Mouse (Mus musculus) kidney, postnatal 36 days (tissue): Measurements from ENCODE around the gene Prss32.

Source experiments
- DNase-seq, 2 experiments: peaks; one replicate each; pipeline ENCODE4 v3.0.0; 2021 to 2022; ENCODE audit warnings: mixed read lengths in 2 of 2

Prss32 gene

DNA sequence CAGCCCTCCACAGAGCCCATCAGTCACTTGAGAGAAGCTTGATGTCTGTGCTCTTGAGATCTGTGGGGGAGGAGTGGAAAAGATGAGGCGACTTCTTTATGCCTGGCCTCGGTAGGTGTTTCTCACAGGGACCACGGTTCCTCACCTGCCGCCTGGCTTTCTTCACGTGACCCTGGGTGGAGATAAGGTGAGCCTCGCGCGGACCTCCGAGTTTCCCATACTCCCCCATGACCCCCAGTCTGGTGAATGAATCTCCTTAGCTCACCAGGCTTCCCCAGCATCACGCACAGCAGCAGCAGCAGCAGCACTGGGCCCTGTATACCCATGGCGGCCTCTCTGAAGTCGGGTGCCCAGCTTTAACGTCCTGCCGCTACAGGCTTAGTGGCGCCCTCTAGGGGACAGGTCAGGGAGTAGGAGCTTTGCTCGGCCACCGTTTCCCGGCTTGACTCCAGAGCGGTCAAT, at the start of gene Prss32, which contains the start of gene Prss41:
Prss32 (plus strand) TSS at position 44 of the 462 bp plus-strand sequence.
Prss41 (minus strand) TSS at position 361 of the 462 bp plus-strand sequence.
- peak; percentile 44 to 81 for DNase-seq

DNA sequence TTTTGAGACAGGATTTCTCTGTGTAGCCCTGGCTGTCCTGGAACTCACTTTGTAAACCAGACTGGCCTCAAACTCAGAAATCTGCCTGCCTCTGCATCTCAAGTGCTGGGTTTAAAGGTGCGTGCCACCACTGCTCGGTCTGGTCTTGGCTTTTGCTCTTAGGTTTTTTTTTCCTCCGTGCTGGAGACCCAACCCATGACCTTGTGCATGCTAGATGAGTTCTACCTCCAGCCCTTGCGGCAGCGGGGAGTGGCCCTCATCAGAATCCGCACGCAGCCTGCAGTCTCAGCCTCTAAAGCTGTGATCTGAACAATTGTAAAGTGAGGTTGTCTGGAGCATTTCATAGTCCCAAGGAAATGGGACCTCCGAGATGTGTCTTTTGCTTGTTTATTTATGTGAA, 48.3 kb upstream of the Prss32 start:
- no peak for DNase-seq

DNA sequence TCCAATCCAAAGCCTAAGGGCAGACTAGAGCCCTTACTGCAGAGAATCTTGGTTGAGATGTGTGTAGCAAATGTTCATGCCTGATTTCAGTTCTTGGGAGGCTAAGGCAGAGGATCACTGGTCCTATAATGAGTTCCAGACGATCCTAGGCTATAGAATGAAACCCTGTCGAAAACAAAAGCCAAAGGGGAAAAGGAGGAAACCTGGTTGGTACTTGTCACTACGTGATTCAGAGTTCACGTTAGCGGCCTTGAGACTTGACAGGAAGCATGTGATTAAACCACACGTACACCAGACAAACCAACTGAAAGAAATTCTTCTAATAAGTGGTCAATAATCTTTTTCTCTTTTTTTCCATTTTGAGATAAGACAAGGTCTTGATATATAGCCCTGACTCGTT, 46.3 kb upstream of the Prss32 start:
- no peak for DNase-seq

DNA sequence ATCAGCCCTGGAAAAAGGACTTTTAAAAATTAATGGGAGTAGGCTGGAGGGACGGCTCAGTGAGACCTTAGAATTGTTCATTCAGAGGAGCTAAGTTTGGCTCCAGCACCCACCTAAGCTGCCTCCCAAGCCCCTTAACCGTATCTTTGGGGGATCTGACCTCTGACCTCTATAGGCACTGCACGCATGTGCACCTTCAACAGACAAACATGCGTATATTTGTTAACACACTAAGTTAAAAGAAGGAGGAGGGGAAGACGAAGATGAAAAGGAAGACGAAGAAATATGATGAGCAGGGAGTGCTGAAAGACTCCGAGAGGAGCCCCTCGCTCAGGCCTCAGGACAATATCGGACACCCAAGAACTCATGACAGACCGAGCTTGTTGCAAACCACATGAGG, 42.0 kb upstream of the Prss32 start:
- no peak for DNase-seq

DNA sequence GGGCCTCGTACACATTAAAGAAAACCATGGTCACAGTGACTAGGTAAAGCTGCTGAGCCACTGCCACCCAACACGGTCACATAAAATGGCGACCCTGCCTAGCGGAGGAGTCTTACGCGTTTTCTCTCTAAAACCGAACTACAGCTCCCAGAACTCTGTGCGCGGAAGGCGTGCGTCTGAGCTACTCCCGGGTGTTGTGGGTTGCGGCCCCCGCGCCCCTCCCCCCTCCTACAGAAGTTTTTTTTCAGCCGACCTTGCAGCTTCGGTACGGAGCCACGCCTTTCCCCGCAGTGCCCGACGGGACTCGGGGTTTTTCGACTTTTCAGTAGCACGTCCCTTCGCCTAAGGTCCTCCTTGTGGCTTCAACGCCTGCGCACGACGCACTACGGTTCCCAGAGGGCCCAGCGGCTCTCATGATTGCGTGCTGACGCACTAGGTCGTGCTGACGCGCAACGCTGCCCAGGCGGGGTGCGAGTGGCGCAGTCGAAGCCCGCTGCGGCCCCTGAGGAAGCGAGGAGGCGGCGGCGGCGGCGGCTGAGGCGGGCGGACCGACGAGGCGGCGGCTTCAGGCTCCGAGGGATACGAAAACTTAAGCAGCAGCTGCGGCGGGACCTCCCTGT, 40.8 kb upstream of the Prss32 start:
- peak; percentile 98 to 99 for DNase-seq

DNA sequence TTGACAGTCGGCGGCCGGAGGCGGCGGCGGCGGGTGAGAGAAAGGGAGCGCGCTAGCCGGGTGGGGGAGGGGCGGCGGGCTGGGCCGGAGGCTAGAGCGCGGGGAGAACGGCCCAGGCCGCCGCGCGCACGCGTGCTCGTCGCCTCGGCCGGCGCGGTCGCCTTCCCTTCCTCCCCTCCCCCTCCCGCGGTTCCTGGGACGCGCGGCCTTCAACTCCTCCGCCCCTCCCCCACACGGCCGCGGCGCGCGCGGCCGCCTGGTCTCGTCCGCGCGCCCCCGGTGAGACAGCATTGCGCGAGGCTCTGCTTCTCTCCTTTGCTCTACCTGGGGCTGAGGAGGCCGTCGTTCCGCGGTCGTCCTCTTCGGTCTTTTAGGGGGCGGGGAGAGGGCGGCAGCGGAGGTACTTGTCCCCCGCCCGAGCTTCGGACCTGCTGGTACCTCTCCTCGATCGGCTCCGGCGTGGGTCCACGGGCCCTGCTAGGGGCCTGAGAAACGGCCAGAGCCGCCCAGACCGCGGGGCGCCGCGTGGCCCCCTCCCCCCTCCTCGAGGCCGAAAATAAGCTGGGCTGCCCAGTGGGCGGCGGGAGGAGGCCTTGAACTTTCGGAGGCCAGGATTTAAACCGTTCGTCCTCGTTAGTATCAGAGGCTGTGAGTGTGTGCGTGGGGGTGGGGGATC, 40.2 kb upstream of the Prss32 start:
- peak; percentile 87 to 93 for DNase-seq

DNA sequence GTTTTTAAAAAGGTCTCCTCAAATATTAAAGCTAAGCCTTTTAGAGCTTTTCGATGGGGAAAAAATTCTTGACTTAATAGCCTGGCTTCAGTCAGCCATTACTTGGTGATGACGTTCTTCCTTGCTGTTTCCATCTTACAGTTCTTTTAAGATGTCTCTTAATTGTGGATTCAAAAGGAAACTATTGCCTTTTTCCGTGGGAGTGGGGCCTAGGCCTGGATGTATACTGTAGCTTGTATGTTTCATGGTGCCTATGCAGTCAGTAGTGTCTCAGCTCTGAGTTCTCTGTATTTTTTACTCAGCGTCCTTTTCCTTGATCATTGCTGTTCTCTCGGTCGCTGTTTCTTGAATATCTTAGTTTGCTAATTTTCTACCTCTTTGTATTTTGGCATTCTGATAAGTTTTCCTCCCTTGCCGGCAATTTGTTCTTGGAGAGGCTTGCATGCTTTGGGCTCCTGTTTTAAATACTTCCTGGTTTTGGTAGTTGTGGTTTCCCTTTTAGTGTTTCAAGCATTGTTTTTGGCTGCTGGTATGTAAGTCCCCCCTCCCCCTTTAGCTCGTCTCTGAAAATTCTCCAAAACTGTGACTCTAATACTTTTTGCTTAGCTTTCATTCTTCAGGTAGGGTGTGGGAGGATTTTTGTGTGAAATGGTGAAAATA, 39.1 kb upstream of the Prss32 start:
- no peak for DNase-seq

DNA sequence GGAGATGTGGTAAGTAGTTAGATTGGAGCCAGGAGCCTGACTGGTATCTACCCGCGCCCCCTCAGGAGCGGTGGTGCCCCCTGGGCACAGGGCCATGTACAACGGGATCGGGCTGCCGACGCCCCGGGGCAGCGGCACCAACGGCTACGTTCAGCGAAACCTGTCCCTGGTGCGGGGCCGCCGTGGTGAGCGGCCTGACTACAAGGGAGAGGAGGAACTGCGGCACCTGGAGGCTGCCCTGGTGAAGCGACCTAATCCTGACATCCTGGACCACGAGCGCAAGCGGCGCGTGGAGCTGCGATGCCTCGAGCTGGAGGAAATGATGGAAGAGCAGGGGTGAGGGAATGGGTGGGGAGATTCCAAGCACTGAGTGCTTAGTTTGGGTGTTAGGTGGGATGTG, 36.8 kb upstream of the Prss32 start:
- DNase-seq: peak; percentile 73 to 80

DNA sequence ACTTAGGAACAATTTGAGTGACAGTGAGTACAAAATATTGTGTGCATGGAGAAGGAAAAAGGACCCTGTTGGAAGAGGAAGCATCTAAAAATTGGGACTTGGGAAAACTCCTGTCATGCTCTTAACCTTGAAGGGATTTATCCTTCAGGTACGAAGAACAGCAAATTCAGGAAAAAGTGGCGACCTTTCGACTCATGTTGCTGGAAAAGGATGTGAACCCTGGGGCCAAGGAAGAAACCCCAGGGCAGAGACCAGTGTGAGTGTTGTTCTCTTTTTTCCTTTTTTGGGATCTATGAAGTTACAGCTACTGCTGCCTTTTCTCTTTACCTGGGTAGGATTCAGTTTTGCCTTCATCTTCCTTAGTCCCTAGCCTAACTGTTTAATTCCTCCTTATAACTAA, 35.7 kb upstream of the Prss32 start:
- DNase-seq: peak; percentile 39 to 48

DNA sequence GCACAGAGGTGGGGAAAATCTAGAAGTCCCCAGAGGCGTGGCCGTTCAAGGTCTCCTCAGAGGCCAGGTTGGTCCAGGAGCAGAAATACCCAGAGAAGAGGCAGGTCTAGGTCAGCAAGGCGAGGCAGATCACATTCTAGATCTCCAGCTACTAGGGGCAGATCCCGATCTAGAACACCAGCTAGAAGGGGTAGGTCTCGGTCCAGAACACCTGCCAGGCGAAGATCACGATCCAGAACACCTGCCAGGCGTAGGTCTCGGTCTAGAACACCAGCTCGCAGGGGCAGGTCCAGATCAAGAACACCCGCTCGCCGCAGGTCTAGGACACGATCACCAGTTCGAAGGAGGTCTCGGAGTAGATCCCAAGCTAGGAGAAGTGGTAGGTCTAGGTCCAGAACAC, 28.0 kb upstream of the Prss32 start:
- DNase-seq: no peak

DNA sequence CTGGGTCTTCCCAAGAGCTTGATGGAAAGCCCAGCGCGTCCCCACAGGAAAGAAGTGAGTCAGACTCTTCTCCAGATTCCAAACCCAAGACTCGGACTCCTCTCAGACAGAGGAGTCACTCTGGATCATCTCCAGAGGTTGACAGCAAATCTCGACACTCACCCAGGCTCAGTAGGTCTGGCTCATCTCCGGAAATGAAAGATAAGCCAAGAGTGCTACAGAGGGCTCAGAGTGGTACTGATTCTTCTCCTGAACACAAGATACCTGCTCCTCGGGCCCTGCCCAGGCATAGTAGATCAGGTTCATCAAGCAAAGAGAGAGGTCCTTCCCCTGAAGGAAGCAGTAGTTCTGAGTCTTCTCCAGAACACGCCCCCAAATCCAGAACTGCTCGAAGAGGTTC, 25.1 kb upstream of the Prss32 start:
- no peak for DNase-seq

DNA sequence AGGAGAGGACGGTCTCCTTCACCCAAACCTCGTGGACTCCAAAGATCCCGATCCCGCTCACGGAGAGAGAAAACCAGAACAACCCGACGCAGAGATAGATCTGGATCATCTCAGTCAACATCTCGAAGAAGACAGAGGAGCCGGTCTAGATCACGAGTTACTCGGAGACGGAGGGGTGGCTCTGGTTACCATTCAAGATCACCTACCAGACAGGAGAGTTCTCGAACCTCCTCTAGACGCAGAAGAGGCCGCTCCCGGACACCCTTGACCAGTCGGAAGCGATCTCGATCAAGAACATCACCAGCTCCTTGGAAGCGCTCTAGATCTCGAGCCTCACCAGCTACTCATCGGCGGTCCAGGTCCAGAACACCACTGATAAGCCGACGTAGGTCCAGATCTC, 24.4 kb upstream of the Prss32 start:
- no peak for DNase-seq

DNA sequence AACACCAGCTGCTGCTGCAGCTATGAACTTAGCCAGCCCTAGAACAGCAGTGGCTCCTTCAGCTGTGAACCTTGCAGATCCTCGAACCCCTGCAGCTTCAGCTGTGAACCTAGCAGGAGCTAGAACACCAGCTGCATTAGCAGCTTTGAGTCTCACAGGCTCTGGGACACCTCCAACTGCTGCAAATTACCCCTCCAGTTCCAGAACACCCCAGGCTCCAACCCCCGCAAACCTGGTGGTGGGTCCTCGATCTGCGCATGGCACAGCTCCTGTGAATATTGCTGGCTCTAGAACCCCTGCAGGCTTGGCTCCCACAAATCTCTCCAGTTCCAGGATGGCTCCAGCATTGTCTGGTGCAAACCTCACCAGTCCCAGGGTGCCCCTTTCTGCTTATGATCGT, 22.9 kb upstream of the Prss32 start:
- DNase-seq: no peak

DNA sequence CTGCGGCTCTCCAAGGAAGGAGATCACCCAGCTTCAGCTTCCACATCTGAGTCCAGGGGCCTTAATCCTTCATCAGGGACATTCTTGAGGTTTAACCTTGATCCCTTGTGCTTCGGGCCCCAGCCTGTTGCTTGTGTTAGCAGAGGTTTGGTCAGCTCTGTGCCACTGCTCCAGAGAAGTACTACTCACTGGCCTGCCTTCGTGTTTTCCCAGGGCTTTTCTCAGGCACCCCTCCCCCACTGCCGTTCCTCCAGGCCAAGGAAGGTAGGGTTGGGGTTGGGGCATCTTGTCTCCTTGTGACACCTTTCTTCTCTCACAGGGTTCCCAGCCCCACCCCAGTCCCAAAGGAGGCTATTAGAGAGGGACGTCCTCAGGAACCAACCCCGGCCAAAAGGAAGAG, 21.6 kb upstream of the Prss32 start:
- DNase-seq: no peak

DNA sequence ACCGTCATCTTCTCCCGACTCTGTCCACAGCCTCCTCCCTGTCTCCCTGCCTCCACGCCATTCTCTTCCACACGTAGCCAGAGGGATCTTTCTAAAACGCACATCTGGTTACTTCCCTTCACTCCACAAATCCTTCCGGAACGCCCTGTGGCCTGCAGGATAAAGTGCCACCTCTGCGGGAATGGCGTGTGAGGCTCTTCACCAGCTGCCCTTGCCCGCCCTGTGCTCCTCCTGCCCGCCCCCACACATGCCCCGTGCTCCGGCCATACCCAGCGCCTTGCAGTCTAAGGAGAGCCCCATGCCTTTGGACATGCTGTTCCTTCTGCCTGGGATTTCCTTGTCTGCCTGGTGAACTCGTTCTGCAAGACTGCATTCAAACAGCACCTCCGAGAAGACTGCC, 20.6 kb upstream of the Prss32 start:
- DNase-seq: no peak

DNA sequence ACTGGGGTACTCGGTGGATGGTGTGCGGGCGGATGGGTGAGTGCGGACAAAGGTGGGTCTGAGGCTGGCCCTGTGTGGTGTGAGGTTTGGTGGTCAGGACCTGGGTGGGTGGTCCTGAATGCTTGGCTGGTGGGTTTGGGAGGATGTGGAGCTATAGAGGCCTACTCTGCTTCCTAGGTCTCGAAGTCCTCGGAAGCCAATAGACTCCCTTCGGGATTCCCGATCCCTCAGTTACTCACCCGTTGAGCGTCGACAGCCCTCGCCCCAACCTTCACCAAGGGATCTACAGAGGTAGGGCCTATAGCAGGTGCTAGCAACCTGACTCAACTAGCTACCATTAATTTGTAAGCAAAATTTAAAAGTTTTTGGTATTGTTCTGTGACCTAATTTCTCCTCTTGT, 20.0 kb upstream of the Prss32 start:
- DNase-seq: no peak

DNA sequence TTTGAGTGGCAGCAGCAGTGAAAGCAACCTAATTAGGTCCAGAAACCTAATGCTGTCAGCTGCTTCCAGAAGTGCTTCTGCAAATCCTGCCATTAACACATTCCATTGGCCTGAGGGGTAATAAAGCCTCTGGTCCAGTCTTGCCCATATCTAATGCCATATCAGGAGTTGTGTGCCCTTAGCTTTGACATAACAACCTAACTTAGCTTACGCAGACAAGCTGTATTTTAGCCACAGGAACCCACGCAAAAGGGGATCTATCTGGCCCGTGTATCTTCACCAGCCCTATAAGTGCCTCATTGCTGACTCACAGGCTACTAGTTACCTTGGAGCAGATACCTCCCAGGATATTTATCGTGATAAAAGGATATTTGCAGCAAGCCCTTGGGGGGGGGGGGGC, 18.1 kb upstream of the Prss32 start:
- no peak for DNase-seq

DNA sequence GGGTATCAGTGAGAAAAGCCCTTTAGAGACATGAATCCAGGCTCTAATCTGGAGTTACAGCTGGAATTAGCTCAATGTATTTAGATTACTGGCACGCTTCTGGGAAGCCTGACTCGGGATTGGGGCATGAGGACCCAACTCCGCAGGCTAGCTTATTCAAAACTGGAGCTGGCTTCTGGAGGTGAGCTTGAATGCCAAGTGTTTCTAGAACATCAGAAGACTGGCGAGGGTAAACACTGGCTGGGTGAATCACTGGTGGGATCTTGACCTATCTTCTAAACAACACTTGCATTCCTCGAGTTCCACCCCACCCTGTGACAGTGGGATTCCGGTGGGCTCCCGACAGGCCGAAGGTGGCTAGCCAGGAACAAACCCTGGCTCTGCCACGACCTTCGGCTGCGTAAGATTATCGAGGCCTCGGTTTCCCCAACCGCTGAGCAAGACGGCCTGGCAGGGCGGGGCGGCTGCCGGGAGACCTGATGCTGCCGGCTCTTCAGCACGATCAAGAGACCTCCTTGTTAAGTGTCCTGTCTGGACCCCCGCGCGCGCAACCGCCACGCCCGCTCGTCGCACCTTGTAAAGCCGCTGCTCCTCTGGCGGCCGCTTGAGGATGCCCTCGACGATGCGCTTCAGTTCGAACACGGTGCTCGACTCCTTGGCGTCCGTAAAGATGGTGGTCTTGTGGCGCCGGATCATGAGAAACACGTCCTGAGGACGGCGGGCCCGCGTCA, 15.2 kb upstream of the Prss32 start:
- DNase-seq: peak; percentile 29 to 63

DNA sequence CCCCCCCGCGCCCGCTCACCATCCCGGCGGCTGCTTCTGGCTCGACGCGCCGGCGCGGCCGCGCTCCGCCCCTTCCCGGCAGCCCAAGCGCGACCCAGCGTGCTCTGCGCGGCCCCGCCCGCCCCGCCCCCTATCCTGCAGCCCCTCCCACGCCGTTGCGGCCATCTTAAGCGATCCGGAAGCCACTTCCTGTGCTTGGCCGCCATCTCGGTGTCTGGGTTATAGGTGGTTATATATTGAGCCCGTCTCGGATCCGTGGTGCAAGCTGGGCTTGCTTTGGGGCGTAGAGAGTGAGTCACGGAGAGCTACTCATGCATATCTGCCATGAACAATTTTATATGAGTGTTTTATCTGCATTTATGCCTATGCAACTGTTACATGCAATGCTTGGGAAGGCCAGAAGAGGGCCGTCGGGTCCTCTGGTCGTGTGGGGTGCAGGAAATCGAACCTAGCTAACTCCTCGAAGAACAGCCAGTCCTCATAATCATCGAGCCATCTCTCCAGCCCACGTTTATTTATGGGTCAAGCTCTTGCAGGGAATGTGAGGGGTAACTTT, 14.5 kb upstream of the Prss32 start, which contains the start of gene Elob:
Elob (minus strand) TSS at position 73 of the 556 bp plus-strand sequence.
- DNase-seq: peak; percentile 89 to 90

DNA sequence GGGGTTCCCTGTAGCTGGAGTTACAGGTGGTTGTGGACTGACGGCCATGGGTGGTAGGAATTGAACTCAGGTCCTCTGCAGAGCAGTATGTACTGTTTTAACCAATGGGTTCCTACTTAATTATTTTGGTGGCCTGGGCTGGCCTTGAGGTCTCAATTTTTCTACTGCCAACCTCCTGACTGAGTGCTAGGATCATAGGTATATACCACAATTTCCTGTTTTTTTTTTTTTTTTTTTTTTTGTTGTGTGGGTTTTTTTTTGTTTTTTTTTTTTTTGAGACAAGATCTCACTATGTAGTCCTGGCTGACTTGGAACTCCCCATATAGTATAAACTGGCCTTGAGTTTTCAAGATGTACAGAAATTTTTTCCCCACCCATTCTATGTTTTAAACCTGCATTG, 12.5 kb upstream of the Prss32 start:
- no peak for DNase-seq

DNA sequence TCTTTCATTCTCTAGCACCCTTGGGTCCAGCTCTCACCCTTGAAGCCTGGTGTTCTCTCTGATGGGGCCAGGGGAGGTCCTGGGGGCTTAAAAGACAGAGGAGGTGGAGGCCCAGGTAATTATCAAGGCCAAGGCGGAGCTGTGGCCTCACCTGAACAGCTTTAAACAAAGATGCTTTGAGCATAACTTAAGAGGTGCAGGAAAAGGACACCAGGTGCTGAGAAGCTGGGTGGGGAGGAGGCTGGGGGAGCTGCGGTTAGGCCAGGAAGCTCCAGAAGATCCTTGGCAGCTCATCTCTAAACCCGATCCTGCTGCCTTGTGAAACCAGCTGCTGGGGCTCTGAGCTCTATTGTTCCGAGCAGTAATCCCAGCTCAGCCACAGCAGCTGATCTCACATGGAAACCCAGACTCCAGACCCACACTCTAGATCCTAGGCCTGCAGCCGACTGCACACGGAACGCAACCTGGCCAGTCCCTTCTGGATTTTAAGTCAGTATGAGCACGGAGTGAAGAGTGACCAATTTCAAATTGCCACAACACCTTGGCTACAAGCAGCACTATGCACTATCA, 7.6 kb upstream of the Prss32 start, which contains the start of gene Prss33:
Prss33 (minus strand) TSS at position 51 of the 570 bp plus-strand sequence.
- DNase-seq: no peak

DNA sequence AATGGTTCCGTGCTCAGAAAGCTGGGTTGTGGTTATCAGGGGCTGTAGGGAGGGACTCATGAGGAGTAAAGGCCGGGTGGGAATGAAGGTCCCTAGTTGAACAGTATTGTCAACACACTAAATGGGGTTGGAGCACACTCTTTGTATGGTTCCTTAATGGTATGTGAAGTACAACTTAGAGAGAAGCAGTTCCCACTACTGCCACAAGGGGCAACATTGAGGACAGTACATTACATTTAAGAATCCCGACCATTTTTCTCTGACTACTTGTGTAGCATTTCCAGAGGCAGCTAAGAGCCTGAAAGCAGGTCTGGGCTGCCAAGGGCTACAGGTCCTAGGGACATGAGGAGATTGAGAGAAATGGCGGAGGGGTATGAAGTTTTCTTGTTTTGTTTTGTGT, 2.5 kb upstream of the Prss32 start:
- DNase-seq: peak; percentile 66 to 86
